Mouse (Mus musculus) ovary, adult 18-20 months (tissue): ENCODE measurements around the gene Zfp184.

ENCODE experiments used
- DNase-seq: peaks from one replicate; pipeline ENCODE4 v3.0.0; 2022; ENCODE audit warnings: low spot score, mixed read lengths

The Zfp184 gene

GRCm38 (mm10) chr13:21984486-21984885 is 39.6 kb downstream of the Zfp184 start:
- no peak for DNase-seq

- no peak for DNase-seq
Observed at GRCm38 (mm10) chr13:21992550-21992949, 47.7 kb downstream of the Zfp184 start.

- no peak for DNase-seq
Observed at GRCm38 (mm10) chr13:21993957-21994738, 49.3 kb downstream of the Zfp184 start.

- no peak for DNase-seq
Observed at GRCm38 (mm10) chr13:21994896-21995295, 50.0 kb downstream of the Zfp184 start.

GRCm38 (mm10) chr13:21995331-21995914 is 50.5 kb downstream of the Zfp184 start:
- no peak for DNase-seq

GRCm38 (mm10) chr13:21996101-21996839 is 51.4 kb downstream of the Zfp184 start:
- no peak for DNase-seq

GRCm38 (mm10) chr13:21996840-21997185 is 51.9 kb downstream of the Zfp184 start:
- no peak for DNase-seq

GRCm38 (mm10) chr13:21997201-21997820 is 52.4 kb downstream of the Zfp184 start:
- no peak for DNase-seq

GRCm38 (mm10) chr13:21997821-21998220 is 52.9 kb downstream of the Zfp184 start:
- DNase-seq = no peak

- no peak for DNase-seq
Observed at GRCm38 (mm10) chr13:21998412-21998811, 53.5 kb downstream of the Zfp184 start.

- no peak for DNase-seq
Observed at GRCm38 (mm10) chr13:21999147-21999546, 54.3 kb downstream of the Zfp184 start.

- no peak for DNase-seq
Observed at GRCm38 (mm10) chr13:22001346-22001745, 56.5 kb downstream of the Zfp184 start.

GRCm38 (mm10) chr13:22001823-22002222 is 56.9 kb downstream of the Zfp184 start:
- DNase-seq = no peak

- DNase-seq = peak; percentile 21
Observed at GRCm38 (mm10) chr13:22005605-22006333, 60.9 kb downstream of the Zfp184 start.

GRCm38 (mm10) chr13:22006334-22007120 is 61.6 kb downstream of the Zfp184 start:
- no peak for DNase-seq

- DNase-seq = no peak
Observed at GRCm38 (mm10) chr13:22007121-22007510, 62.2 kb downstream of the Zfp184 start.

GRCm38 (mm10) chr13:22007872-22008271 is 63.0 kb downstream of the Zfp184 start:
- DNase-seq = no peak

GRCm38 (mm10) chr13:22008707-22009106 is 63.8 kb downstream of the Zfp184 start:
- no peak for DNase-seq

- DNase-seq = no peak
Observed at GRCm38 (mm10) chr13:22009642-22010041, 64.7 kb downstream of the Zfp184 start, which contains the start of gene Prss16. Gene Prss16, minus strand, starts transcription at chr13:22009742.
